Mouse (Mus musculus) heart, embryonic 11.5 days (tissue): Measurements from ENCODE around the gene AC124502.3. TPM values are rescaled to one million over a fixed set of nuclear protein-coding genes. Genes with fewer than 3 reads are reported as not detected.
A peak's percentile ranks its signal among the peaks of the same experiment; 100 is the strongest.

Source experiments
- ATAC-seq: fragments of 200-750 bp; cut with Nextera tagmentation; replicated peaks from 2 replicates; pipeline ENCODE4 v1.8.0; 2017; ENCODE audit warnings: moderate library complexity; ENCODE audit not compliant: insufficient number of reproducible peaks, low FRiP score, low TSS enrichment
- H3K27ac ChIP-seq: fragments of 300-500 bp; sonication (generic); 2 replicates; pipeline ENCODE4 v1.5.1; 2014; ENCODE audit warnings: mild to moderate bottlenecking, low read depth, low read length
- H3K27me3 ChIP-seq: fragments of 300-500 bp; sonication (generic); 2 replicates; pipeline ENCODE4 v1.6.1; 2014; ENCODE audit warnings: mild to moderate bottlenecking, low read length, mixed read lengths; ENCODE audit not compliant: control insufficient read depth, insufficient read depth
- H3K36me3 ChIP-seq: fragments of 300-500 bp; sonication (generic); 2 replicates; pipeline ENCODE4 v1.6.1; 2014; ENCODE audit warnings: mild to moderate bottlenecking, low read length, moderate library complexity, mixed read lengths; ENCODE audit not compliant: control insufficient read depth, insufficient read depth
- H3K4me1 ChIP-seq: fragments of 300-500 bp; sonication (generic); 2 replicates; pipeline ENCODE4 v1.6.1; 2014; ENCODE audit warnings: low read length; ENCODE audit not compliant: control insufficient read depth, insufficient read depth
- H3K4me2 ChIP-seq: fragments of 300-500 bp; sonication (generic); 2 replicates; pipeline ENCODE4 v1.6.1; 2014; ENCODE audit warnings: mild to moderate bottlenecking, moderate library complexity
- H3K4me3 ChIP-seq: fragments of 300-500 bp; sonication (generic); 2 replicates; pipeline ENCODE4 v1.5.1; 2014; ENCODE audit warnings: low read depth, low read length
- H3K9ac ChIP-seq: fragments of 300-500 bp; sonication (generic); 2 replicates; pipeline ENCODE4 v1.6.1; 2014; ENCODE audit warnings: mild to moderate bottlenecking, low read depth, low read length, moderate library complexity
- H3K9me3 ChIP-seq: fragments of 300-500 bp; sonication (generic); replicated peaks from 2 replicates; pipeline ENCODE4 v1.6.1; 2016; ENCODE audit warnings: low read length; ENCODE audit not compliant: control insufficient read depth
- WGBS: fragments of 180-500 bp; shearing (Covaris S2); extraction: QIAGEN DNeasy Blood & Tissue Kit; methylation state at CpG from one replicate; pipeline ENCODE4 v1.1.7; 2014; ENCODE audit not compliant: insufficient replicate concordance; 5-methylcytosine and 5-hydroxymethylcytosine counted together
- polyA plus RNA-seq: library from polyadenylated mRNA; unstranded; fragments of >200 nt; fragmentation: Nextera tagmentation; extraction: Ambion mirVana; gene quantifications from 2 replicates; pipeline ENCODE4 v1.2.1, GENCODE M21; 2014

Gene AC124502.3
- polyA plus RNA-seq = 0.93 and 2.0 TPM in 2 replicates

DNA sequence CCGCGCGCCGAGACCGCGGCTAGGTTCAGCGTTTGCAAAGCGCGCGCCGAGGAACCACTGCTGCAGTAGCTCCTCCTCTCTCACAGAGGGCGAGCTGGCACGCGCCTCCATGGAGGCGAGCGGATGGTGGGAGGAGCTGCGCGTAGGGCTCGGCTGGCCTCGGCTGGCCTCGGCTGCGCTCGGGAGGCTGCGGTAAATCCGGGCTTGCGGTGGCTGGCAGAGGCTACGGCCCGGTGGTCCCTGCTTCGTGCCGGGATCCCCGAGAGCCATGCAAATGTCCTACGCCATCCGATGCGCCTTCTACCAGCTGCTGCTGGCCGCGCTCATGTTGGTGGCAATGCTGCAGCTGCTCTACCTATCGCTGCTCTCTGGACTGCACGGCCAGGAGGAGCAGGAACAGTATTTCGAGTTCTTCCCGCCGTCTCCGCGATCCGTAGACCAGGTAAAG, at the start of gene AC124502.3, which contains the start of gene B4gat1:
Gene AC124502.3 (plus strand): TSS at position 183 of the 448 bp plus-strand sequence.
Gene B4gat1 (plus strand): TSS at position 118 of the 448 bp plus-strand sequence.
- peak within 1 kb of the TSS; percentile 76 for H3K4me3 ChIP-seq
- peak; percentile 82 for ATAC-seq
- H3K4me2 ChIP-seq = peak within 1 kb of the TSS; percentile 95
- peak within 1 kb of the TSS; percentile 57; the same call in 1 of the 2 replicates for H3K27ac ChIP-seq
- peaks cover 20% of the 10 kb centered on the region for H3K4me1 ChIP-seq
- H3K9ac ChIP-seq = peak within 1 kb of the TSS; percentile 88
- WGBS = under 1% methylated on average over 43 of the region's 44 CpGs
- no peaks in the 10 kb centered on the region for H3K36me3 ChIP-seq
- H3K27me3 ChIP-seq = no peaks in the 10 kb centered on the region
- no peaks in the 10 kb centered on the region for H3K9me3 ChIP-seq

DNA sequence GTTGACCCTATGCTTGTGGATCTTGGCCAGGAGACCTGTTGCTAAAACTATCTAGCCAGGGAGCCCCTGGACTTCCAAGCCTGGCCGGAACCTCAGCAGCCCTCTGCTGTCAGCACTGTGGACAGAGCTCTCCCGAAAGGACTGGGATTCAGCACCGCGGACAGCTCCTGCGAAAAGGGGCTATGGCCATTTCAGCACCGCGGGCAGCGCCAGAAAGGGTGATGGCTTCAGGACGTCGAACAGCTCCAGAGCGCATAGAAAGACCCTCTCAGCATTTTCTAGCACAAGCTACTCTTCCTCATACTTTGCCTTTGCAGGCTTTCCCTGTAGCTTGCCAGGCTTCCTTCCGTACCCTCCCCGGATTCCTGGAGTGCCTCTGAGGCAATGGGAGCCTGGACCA, 49.7 kb upstream of the AC124502.3 start:
- no peak overlapping the region for H3K27ac ChIP-seq
- H3K4me3 ChIP-seq = no peak overlapping the region
- 5% methylated on average over 13 of the region's 13 CpGs for WGBS
- H3K4me1 ChIP-seq = peaks cover 25% of the 10 kb centered on the region
- no peaks in the 10 kb centered on the region for H3K9me3 ChIP-seq
- H3K36me3 ChIP-seq = no peaks in the 10 kb centered on the region
- H3K27me3 ChIP-seq = peaks cover 49% of the 10 kb centered on the region
- no peak overlapping the region for H3K9ac ChIP-seq
- no peak overlapping the region for H3K4me2 ChIP-seq
- ATAC-seq = no peak

DNA sequence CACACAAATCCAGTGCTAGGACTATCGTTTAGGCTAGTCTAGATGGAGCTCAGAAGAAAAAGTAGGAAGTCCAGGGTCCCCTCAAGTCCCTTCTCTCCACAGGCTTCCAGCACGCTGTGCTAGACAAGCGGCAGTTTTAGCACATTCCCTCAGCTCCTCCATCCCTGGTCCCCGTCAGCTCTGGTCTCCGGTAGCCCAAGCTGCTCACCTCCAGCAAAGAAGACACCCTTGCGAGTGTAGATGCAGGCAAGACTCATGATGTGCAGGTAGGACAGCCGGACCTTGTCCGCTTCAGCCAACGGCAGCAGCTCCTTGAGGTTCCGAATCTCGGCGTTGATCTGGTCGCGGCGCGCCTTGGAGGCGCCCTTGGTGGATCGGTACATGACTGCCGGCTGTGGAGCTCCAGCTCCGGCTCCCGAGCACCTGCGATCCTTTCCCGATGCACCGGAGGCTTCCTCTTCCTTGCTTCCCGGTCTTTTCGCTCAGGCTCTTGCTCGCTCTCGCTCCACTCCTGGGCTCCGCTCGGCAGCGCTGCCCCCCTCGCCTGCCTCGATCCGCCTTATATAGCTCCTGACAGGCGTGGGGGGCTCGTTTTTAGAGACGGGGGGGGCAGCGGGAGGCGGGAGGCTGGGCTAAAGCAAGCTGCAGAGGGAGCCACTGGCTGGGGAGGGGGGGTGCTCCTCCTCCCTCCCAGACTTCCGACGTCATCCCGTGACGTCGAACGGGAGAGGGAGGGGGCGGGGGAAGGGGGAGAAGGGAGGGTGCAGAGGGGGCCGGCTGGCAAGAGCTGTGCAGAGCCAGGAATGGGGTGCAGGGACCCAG, 49.0 kb upstream of the AC124502.3 start:
- WGBS = 20% methylated on average over 47 of the region's 47 CpGs
- Histone ChIP-seq H3K4me2 (peak overlapping the region; percentile 59; the same call in 1 of the 2 replicates), H3K9me3 (no peaks in the 10 kb centered on the region), H3K9ac (no peak overlapping the region), H3K27ac (no peak overlapping the region), H3K4me1 (peaks cover 28% of the 10 kb centered on the region), H3K27me3 (peaks cover 44% of the 10 kb centered on the region), H3K36me3 (no peaks in the 10 kb centered on the region), H3K4me3 (no peak overlapping the region)
- no peak for ATAC-seq

DNA sequence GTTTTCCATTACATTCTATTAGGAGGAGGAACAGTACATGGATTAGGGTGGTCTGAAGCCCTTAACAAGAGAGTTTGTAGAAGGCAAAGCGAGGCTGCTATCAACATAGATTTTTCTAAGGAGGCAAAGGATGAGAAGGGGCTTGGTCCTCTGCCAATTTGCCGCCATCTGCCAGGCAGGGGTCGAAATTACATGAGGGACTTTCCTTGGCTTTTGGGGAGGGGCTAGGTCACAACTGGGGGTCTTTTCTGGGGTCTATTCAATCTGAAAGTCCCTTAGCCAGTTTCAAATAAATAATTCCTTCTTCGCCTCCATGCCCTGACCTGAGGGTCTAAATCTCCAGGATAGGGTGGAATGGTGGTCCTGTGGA, 48.5 kb upstream of the AC124502.3 start, which contains the start of gene Npas4:
Gene Npas4 (minus strand): TSS at position 61 of the 370 bp plus-strand sequence.
- Histone ChIP-seq H3K27me3 (peaks cover 39% of the 10 kb centered on the region), H3K4me3 (peak within 1 kb of the TSS; percentile 8; the same call in 1 of the 2 replicates), H3K27ac (no peak within 1 kb of the TSS), H3K4me1 (peaks cover 28% of the 10 kb centered on the region), H3K9me3 (no peaks in the 10 kb centered on the region), H3K9ac (no peak within 1 kb of the TSS), H3K4me2 (peak within 1 kb of the TSS; percentile 59), H3K36me3 (no peaks in the 10 kb centered on the region)
- ATAC-seq = no peak
- WGBS = 14% methylated on average over 4 of the region's 4 CpGs

DNA sequence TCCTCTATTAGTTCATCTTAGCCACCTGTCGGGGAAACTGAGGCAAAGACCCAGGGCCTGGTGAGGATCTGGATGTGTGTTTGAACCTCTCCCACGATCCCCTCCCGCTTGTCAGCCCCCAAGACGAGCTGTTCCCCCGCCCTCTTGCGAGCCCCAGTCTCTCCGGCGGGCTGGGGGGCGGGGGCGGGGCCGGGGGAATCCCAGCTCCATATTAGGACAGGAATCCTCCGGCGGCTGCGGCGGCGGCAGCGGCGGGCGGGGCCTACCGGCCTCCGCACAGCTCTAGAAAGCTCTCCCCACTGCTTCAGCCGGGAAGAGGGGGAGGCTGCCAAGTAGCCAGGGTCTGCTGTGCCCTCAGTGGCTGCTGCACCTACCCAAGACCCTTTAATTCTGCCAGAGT, 48.0 kb upstream of the AC124502.3 start:
- peaks cover 28% of the 10 kb centered on the region for H3K4me1 ChIP-seq
- peak overlapping the region; percentile 8; the same call in 1 of the 2 replicates for H3K4me3 ChIP-seq
- no peak overlapping the region for H3K9ac ChIP-seq
- no peaks in the 10 kb centered on the region for H3K9me3 ChIP-seq
- H3K27me3 ChIP-seq = peaks cover 34% of the 10 kb centered on the region
- H3K27ac ChIP-seq = no peak overlapping the region
- ATAC-seq = no peak
- H3K4me2 ChIP-seq = peak overlapping the region; percentile 59
- WGBS = 2% methylated on average over 20 of the region's 22 CpGs
- H3K36me3 ChIP-seq = no peaks in the 10 kb centered on the region

DNA sequence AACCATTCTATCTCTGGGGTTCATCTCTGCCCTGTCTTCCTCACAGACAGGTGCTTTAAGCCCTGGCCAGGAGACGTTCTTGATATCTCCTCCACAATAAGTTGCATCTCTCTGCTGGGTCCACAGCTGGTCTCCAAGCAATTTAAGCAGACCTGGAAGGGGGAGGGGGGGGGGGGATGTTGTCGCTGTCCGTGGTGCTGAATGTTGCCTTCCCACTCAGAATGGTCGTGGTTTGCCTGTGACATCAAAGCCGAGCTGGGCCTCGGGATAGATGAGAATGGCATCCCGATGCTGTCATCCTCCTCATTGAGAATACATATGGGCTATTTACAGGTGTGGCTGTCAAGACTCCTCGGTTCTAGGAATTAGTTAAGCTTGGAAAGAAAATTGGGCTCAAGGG, 46.3 kb upstream of the AC124502.3 start:
- peaks cover 28% of the 10 kb centered on the region for H3K4me1 ChIP-seq
- 9% methylated on average over 8 of the region's 8 CpGs for WGBS
- peaks cover 25% of the 10 kb centered on the region for H3K27me3 ChIP-seq
- no peak overlapping the region for H3K27ac ChIP-seq
- H3K9ac ChIP-seq = no peak overlapping the region
- H3K4me3 ChIP-seq = no peak overlapping the region
- no peak for ATAC-seq
- H3K9me3 ChIP-seq = no peaks in the 10 kb centered on the region
- H3K4me2 ChIP-seq = peak overlapping the region; percentile 31
- no peaks in the 10 kb centered on the region for H3K36me3 ChIP-seq

DNA sequence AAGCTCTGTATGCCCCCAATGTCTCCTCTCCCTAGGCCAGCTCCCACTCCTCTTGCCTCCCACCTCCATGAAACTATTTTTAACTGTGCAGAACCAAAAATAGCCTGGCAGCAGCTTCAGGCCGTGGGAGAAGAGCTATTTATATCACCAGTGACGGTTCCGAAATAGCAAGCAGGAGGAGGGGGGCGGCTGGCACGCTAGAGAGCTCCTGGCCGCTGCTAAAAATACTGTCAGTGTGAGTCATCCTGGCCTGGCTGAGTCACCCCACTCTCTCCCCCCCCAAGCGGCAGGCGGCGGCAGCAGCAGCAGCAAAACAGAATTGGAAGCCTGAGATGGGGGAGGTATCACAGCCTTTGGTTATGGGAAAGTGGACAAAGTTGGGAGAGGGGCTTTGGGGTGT, 45.8 kb upstream of the AC124502.3 start:
- under 1% methylated on average over 9 of the region's 9 CpGs for WGBS
- no peaks in the 10 kb centered on the region for H3K36me3 ChIP-seq
- no peaks in the 10 kb centered on the region for H3K9me3 ChIP-seq
- H3K4me3 ChIP-seq = no peak overlapping the region
- 0 out of 2 replicates have a peak overlapping the region, but pooled peaks have one; percentile 29 for H3K27ac ChIP-seq
- ATAC-seq = peak; percentile 74
- peaks cover 28% of the 10 kb centered on the region for H3K4me1 ChIP-seq
- peaks cover 25% of the 10 kb centered on the region for H3K27me3 ChIP-seq
- H3K4me2 ChIP-seq = peak overlapping the region; percentile 31
- no peak overlapping the region for H3K9ac ChIP-seq

DNA sequence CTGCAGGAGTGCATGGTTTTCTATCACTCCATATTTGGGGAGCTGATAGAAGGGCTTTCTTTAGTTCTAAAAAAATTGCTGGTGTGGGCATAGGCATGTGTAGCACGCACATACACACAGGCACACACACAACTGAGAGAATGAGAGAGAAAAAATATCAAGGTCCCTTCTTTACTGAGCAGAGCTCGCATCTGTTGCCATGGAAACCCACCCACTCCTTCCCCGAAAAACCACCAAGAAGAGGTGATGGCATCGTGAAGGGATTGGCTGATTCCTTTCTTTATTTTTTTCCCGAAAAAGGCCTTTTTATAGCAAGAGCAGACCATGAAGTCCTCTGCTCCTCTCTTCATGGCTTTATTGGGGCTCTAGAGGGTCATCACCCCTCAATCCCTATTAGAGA, 44.6 kb upstream of the AC124502.3 start:
- H3K9ac ChIP-seq = no peak overlapping the region
- ATAC-seq = no peak

More for the DNA sequence above, 44.6 kb upstream of the AC124502.3 start:
- H3K4me1 ChIP-seq = peaks cover 28% of the 10 kb centered on the region
- peaks cover 25% of the 10 kb centered on the region for H3K27me3 ChIP-seq
- no peak overlapping the region for H3K27ac ChIP-seq
- no peak overlapping the region for H3K4me2 ChIP-seq
- H3K9me3 ChIP-seq = no peaks in the 10 kb centered on the region
- H3K36me3 ChIP-seq = no peaks in the 10 kb centered on the region
- H3K4me3 ChIP-seq = no peak overlapping the region
- 61% methylated on average over 5 of the region's 5 CpGs for WGBS
